Mouse (Mus musculus) heart, postnatal 0 days (tissue): ENCODE data around the gene Pigb. TPM values are rescaled to one million over a fixed set of nuclear protein-coding genes. Genes with fewer than 3 reads are reported as not detected.
A peak's percentile ranks its signal among the peaks of the same experiment; 100 is the strongest.
"Not testable (repeated sequence)": the region's sequence is repeated elsewhere in the genome, so short reads cannot be mapped to it uniquely, and the experiment has no call there.

Source experiments
- ATAC-seq: fragments of 200-750 bp; cut with Nextera tagmentation; 2 replicates; pipeline ENCODE4 v1.8.0; 2017; ENCODE audit warnings: low read depth, moderate number of reproducible peaks, moderate library complexity; ENCODE audit not compliant: insufficient read depth
- DNase-seq: peaks from one replicate; pipeline ENCODE4 v3.0.0-alpha.2; 2016; ENCODE audit warnings: low spot score
- H3K27ac ChIP-seq: fragments of 300-500 bp; sonication (generic); 2 replicates; pipeline ENCODE4 v1.5.1; 2014; ENCODE audit warnings: low read depth, mild to moderate bottlenecking
- H3K27me3 ChIP-seq: fragments of 300-500 bp; sonication (generic); 2 replicates; pipeline ENCODE4 v1.6.1; 2014; ENCODE audit warnings: low read length, mixed read lengths; ENCODE audit not compliant: control insufficient read depth, insufficient read depth
- H3K36me3 ChIP-seq: fragments of 300-500 bp; sonication (generic); replicated peaks from 2 replicates; pipeline ENCODE4 v1.6.1; 2014; ENCODE audit warnings: low read length, mixed read lengths; ENCODE audit not compliant: control insufficient read depth, insufficient read depth
- H3K4me1 ChIP-seq: fragments of 300-500 bp; sonication (generic); 2 replicates; pipeline ENCODE4 v1.6.1; 2014; ENCODE audit warnings: antibody characterized with exemption; ENCODE audit not compliant: control insufficient read depth, insufficient read depth
- H3K4me2 ChIP-seq: fragments of 300-500 bp; sonication (generic); 2 replicates; pipeline ENCODE4 v1.6.1; 2014; ENCODE audit warnings: low read depth, mild to moderate bottlenecking, low read length, moderate library complexity
- H3K4me3 ChIP-seq: fragments of 300-500 bp; sonication (generic); 2 replicates; pipeline ENCODE4 v1.5.1; 2014; ENCODE audit warnings: low read depth, low read length
- H3K9ac ChIP-seq: fragments of 300-500 bp; sonication (generic); replicated peaks from 2 replicates; pipeline ENCODE4 v1.6.1; 2014; ENCODE audit warnings: low read depth, low read length, mixed read lengths
- H3K9me3 ChIP-seq: fragments of 300-500 bp; sonication (generic); replicated peaks from 2 replicates; pipeline ENCODE4 v1.6.1; 2016; ENCODE audit warnings: low read length; ENCODE audit not compliant: control insufficient read depth
- CTCF ChIP-seq: IDR thresholded peaks from 2 replicates; pipeline ENCODE4 v1.5.1; 2016; ENCODE audit warnings: antibody characterized with exemption, control low read depth, low read depth
- EP300 ChIP-seq: IDR thresholded peaks from 2 replicates; pipeline ENCODE4 v1.6.1; 2016; ENCODE audit warnings: antibody characterized with exemption, low read depth
- WGBS: fragments of 180-500 bp; shearing (Covaris S2); extraction: QIAGEN DNeasy Blood & Tissue Kit; methylation state at CpG from one replicate; pipeline ENCODE4 v1.1.7; 2014; 5-methylcytosine and 5-hydroxymethylcytosine counted together
- polyA plus RNA-seq: library from polyadenylated mRNA; unstranded; fragments of >200 nt; fragmentation: Nextera tagmentation; extraction: Ambion mirVana; gene quantifications from 2 replicates; pipeline ENCODE4 v1.2.1, GENCODE M21; 2015
- total RNA-seq: library from RNA; depleted of rRNA; stranded (reverse); fragments of >200 nt; gene quantifications from 2 replicates; pipeline ENCODE4 v1.2.3, GENCODE M21; 2014; ENCODE audit warnings: low replicate concordance

Pigb gene
- total and polyA plus RNA-seq, 2 experiments from 2014 or later, result 2.5 to 3.0 TPM

DNA sequence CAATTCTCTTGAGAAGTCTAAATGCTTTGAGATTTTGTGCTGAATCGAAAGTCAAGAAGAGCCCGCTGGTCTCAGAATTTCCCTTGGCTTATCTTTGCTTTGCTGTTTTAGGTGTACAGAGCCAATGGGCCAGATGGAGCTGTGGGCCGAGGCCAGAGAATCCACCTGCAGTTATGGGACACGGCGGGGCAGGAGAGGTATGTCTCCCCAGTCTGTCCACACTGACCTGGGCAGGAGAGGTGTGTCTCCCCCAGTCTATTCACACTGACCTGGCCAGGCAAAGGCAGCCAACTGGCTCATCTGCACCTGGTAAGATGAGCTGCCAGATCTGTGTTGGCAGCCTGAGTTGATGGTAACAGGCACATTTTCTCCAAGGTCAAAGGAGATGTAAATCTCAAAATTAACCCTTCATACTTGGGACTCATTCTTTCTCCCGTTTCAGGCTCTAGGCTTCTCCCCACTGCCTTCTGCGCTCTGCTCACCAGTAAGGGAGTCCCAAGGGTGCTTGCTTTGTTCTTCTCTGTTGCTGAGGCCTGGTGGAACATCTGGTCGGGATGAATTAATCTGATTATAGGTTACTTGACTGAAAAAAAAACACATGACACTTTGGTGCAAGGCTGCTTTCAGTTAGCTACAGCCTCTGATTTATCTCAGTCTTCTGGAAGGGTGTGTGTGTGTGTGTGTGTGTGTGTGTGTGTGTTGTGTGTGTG, 42.3 kb upstream of the Pigb start:
- no peaks in the 10 kb centered on the region for H3K9me3 ChIP-seq
- no peaks in the 10 kb centered on the region for H3K27me3 ChIP-seq
- no peak for DNase-seq
- no peaks in the 10 kb centered on the region for H3K4me1 ChIP-seq
- H3K27ac ChIP-seq, result no peak overlapping the region
- H3K4me2 ChIP-seq, result no peak overlapping the region
- ATAC-seq, result no peak
- H3K9ac ChIP-seq, result no peak overlapping the region
- no peaks in the 10 kb centered on the region for H3K36me3 ChIP-seq
- no peak for TF ChIP-seq EP300
- no peak for TF ChIP-seq CTCF
- H3K4me3 ChIP-seq, result no peak overlapping the region
- 79% methylated on average over 8 of the region's 8 CpGs for WGBS

DNA sequence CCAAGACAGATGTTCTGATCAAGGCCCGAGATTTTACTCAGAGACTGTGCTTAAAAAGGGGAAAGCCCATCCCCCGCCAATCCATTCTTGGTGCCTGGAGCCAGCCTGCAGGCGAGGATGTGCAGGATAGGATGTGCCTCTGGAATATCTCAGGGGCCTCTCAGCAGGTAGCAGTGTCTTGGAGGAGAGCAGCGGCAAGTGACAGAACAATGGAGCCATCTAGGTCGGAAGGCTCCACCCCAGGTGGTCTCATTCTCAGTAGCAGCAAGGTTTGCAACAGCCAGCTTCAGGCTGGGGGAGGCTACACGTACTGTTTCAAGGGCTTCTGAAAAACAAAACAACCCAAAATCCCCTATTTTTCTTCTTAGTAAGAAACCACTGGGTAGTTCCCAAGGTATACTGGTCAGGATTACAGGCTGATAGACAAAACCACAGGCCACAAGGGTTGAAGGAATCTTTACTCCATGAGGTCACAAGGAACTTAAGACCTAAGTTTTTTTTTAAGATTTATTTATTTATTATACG, 39.7 kb upstream of the Pigb start:
- no peak for TF ChIP-seq EP300
- TF ChIP-seq CTCF, result no peak
- Histone ChIP-seq H3K9me3 (no peaks in the 10 kb centered on the region), H3K4me1 (no peaks in the 10 kb centered on the region), H3K27me3 (no peaks in the 10 kb centered on the region), H3K4me3 (no peak overlapping the region), H3K36me3 (no peaks in the 10 kb centered on the region), H3K4me2 (no peak overlapping the region), H3K27ac (no peak overlapping the region), H3K9ac (no peak overlapping the region)
- ATAC-seq, result no peak
- no peak for DNase-seq
- 50% methylated on average over 7 of the region's 7 CpGs for WGBS

DNA sequence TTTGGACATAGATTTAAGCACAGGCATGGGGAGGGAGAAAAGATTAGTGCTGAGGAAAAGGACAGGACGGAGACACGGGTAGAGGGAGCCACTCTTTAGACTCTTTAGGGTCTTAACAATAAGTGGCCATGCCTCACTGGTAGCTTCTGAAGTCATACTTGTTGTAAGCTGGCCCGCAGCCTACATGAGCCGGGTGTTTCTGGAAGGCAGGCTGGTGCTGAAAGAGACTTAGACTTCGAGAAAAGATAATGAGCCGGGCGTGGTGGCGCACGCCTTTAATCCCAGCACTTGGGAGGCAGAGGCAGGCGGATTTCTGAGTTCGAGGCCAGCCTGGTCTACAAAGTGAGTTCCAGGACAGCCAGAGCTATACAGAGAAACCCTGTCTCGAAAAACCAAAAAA, 39.2 kb upstream of the Pigb start:
- not testable (repeated sequence) for ATAC-seq, H3K27ac ChIP-seq, H3K4me2 ChIP-seq, H3K9me3 ChIP-seq, H3K36me3 ChIP-seq, H3K4me1 ChIP-seq, DNase-seq, H3K27me3 ChIP-seq, H3K9ac ChIP-seq, H3K4me3 ChIP-seq
- WGBS, result 74% methylated on average over 10 of the region's 12 CpGs

DNA sequence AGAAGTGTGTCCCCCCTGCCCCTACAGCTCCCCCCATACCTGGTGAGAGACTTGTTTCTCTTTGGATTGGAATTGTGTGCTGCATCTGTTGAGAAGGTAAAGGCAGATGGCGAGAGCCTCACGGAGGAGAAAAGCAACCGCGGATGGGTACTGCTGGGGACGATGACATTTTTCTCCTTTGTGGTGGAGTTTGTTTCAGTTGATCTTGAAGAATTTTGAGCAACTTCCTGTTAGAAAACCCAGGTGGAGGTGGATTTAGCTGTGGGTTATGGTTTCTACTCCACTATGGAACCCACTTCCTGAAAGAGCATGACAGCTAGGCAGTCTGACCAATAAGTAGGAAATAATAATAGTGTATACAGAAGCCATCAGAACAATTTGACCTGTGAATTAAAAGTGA, 33.0 kb upstream of the Pigb start:
- no peak overlapping the region; the same call in 1 of the 2 replicates for H3K4me2 ChIP-seq
- H3K4me3 ChIP-seq, result no peak overlapping the region
- no peak overlapping the region for H3K9ac ChIP-seq
- H3K36me3 ChIP-seq, result no peaks in the 10 kb centered on the region
- no peaks in the 10 kb centered on the region for H3K9me3 ChIP-seq
- 89% methylated on average over 5 of the region's 5 CpGs for WGBS
- H3K4me1 ChIP-seq, result peaks cover 3% of the 10 kb centered on the region; the same call in 1 of the 2 replicates
- peak overlapping the region; percentile 15; the same call in 1 of the 2 replicates for H3K27ac ChIP-seq
- no peak for TF ChIP-seq CTCF
- TF ChIP-seq EP300, result no peak
- ATAC-seq (no peak), DNase-seq (no peak)
- H3K27me3 ChIP-seq, result no peaks in the 10 kb centered on the region

DNA sequence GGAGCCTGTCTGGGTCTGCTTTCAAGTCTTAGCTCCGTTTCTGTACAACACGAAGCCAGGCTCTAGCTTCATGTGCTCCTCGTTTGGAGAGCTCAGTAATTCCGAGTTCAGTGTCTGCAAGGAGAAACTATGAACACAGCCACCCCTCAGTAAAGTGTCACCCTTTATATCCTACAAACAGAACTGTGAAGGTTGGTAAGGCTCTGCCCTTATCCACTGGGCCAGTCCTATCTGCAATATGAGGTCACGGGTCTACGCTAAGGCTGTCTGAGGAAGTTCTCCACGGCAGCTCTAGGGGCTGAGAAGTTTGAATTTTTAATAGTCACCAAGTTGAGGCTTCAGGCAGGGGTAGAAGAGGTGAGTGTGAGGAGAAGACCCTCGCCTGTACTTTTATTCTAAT, 32.2 kb upstream of the Pigb start:
- DNase-seq, result no peak
- no peak for ATAC-seq
- Histone ChIP-seq H3K27ac (peak overlapping the region; percentile 15; the same call in 1 of the 2 replicates), H3K4me2 (no peak overlapping the region), H3K4me1 (peaks cover 9% of the 10 kb centered on the region), H3K9ac (no peak overlapping the region), H3K4me3 (no peak overlapping the region), H3K9me3 (no peaks in the 10 kb centered on the region), H3K27me3 (no peaks in the 10 kb centered on the region), H3K36me3 (no peaks in the 10 kb centered on the region)
- TF ChIP-seq EP300 (no peak), CTCF (no peak)
- whole genome bisulfite sequencing, result 68% methylated on average over 8 of the region's 8 CpGs
